In genomic region chr2:106889297-106890000, GRCm38 (mm10) we compare ENCODE assay signal across 9 mouse cellular contexts.
A peak's percentile ranks its signal among the peaks of the same experiment; 100 is the strongest.
DNase-seq lines count a peak whose midpoint lies in the region; ATAC-seq and TF ChIP-seq lines count a peak whose summit lies in the region.
"Had no signal": no experiment of that assay in that cellular context is flagged by ENCODE, and none has a peak within 500 bp of the region (broad histone marks: within the 10 kb centered on the region; RNA-seq: fewer than 3 reads in every experiment).

No protein-coding gene starts in this region.

- no peak for TF ChIP-seq CTCF in hindbrain, postnatal 0 days (IDR thresholded peaks at IDR 0.05; ENCODE audit: low read depth)
- no peak for TF ChIP-seq CTCF in gastrocnemius, adult 2 months (IDR thresholded peaks at IDR 0.05)
- no peak for TF ChIP-seq CTCF in midbrain, postnatal 0 days (IDR thresholded peaks at IDR 0.05)

- no peak overlapping the region for H3K27ac ChIP-seq in hindbrain, postnatal 0 days
- H3K27ac ChIP-seq in hindbrain, embryonic 11.5 days (ENCODE audit: low read depth, low read length) = no peak overlapping the region
- H3K27ac ChIP-seq in gastrocnemius, adult 2 months = peak overlapping the region; percentile 51
- peak overlapping the region; percentile 46 for H3K27ac ChIP-seq in kidney, embryonic 15.5 days
- no peak overlapping the region for H3K27ac ChIP-seq in midbrain, postnatal 0 days (ENCODE audit: low read depth, low read length)
- no peak overlapping the region for H3K27ac ChIP-seq in liver, embryonic 12.5 days

- H3K9ac ChIP-seq in hindbrain, postnatal 0 days (replicated peaks; ENCODE audit: low read length) = no peak overlapping the region
- no peak overlapping the region for H3K9ac ChIP-seq in hindbrain, embryonic 11.5 days (ENCODE audit: low read depth, low read length)
- no peak overlapping the region for H3K9ac ChIP-seq in kidney, embryonic 15.5 days
- no peak overlapping the region for H3K9ac ChIP-seq in midbrain, postnatal 0 days (replicated peaks; ENCODE audit: low read length, poor library complexity, severe bottlenecking)
- H3K9ac ChIP-seq in liver, embryonic 12.5 days = no peak overlapping the region

- H3K4me1 ChIP-seq in hindbrain, postnatal 0 days (ENCODE audit: insufficient read depth, low read length) = 0 out of 2 replicates have a peak, but pooled peaks cover 4% of the 10 kb centered on the region
- H3K4me1 ChIP-seq in hindbrain, embryonic 11.5 days (replicated peaks; ENCODE audit: control insufficient read depth, insufficient read depth, low read length) = no peaks in the 10 kb centered on the region
- peaks cover 15% of the 10 kb centered on the region for H3K4me1 ChIP-seq in kidney, embryonic 15.5 days
- H3K4me1 ChIP-seq in midbrain, postnatal 0 days (ENCODE audit: insufficient read depth, low read length) = no peaks in the 10 kb centered on the region
- H3K4me1 ChIP-seq in liver, embryonic 12.5 days = no peaks in the 10 kb centered on the region

- whole genome bisulfite sequencing in hindbrain, postnatal 0 days = 12% methylated on average over 3 of the region's 3 CpGs
- 41% methylated on average over 3 of the region's 3 CpGs for WGBS in hindbrain, embryonic 11.5 days
- WGBS in kidney, embryonic 15.5 days = 20% methylated on average over 3 of the region's 3 CpGs
- WGBS in midbrain, postnatal 0 days = 25% methylated on average over 3 of the region's 3 CpGs
- 41% methylated on average over 3 of the region's 3 CpGs for WGBS in liver, embryonic 12.5 days (ENCODE audit: insufficient replicate concordance)

- intact Hi-C loops in gastrocnemius, adult 2 months (cut with DNase I) = no loop called here

- DNase-seq in hindbrain, postnatal 0 days (ENCODE audit: low spot score) = peak; percentile 78
- no peak for DNase-seq in hindbrain, embryonic 11.5 days (ENCODE audit: low spot score)
- DNase-seq in adrenal gland, postnatal 10 days = peak; percentile 78
- peak; percentile 45 for DNase-seq in gastrocnemius, adult 2 months
- peak; percentile 68 for DNase-seq in midbrain, postnatal 0 days (ENCODE audit: low spot score)
- no peak for DNase-seq in layer of hippocampus, postnatal 25 days (ENCODE audit: extremely low spot score in 1 of 2, low spot score in 1 of 2)

- no peaks in the 10 kb centered on the region for H3K36me3 ChIP-seq in hindbrain, postnatal 0 days (ENCODE audit: insufficient read depth, low read length)
- no peaks in the 10 kb centered on the region for H3K36me3 ChIP-seq in hindbrain, embryonic 11.5 days (ENCODE audit: control insufficient read depth, insufficient read depth, low read length)
- H3K36me3 ChIP-seq in kidney, embryonic 15.5 days = no peaks in the 10 kb centered on the region
- no peaks in the 10 kb centered on the region for H3K36me3 ChIP-seq in midbrain, postnatal 0 days (ENCODE audit: insufficient read depth, low read length)
- H3K36me3 ChIP-seq in liver, embryonic 12.5 days = no peaks in the 10 kb centered on the region

- H3K4me3 ChIP-seq in hindbrain, postnatal 0 days (ENCODE audit: low read length) = no peak overlapping the region
- no peak overlapping the region for H3K4me3 ChIP-seq in hindbrain, embryonic 11.5 days (ENCODE audit: low read depth, low read length)
- H3K4me3 ChIP-seq in gastrocnemius, adult 2 months = no peak overlapping the region; the same call in 1 of the 2 replicates
- H3K4me3 ChIP-seq in kidney, embryonic 15.5 days (replicated peaks) = no peak overlapping the region
- no peak overlapping the region for H3K4me3 ChIP-seq in midbrain, postnatal 0 days (ENCODE audit: low read depth, low read length)
- no peak overlapping the region for H3K4me3 ChIP-seq in liver, embryonic 12.5 days
- H3K4me3 ChIP-seq: erythroblast, embryonic 14.5 days had no signal

- peak; percentile 40; the same call in 1 of the 2 replicates for ATAC-seq in hindbrain, postnatal 0 days
- ATAC-seq in hindbrain, embryonic 11.5 days (ENCODE audit: low FRiP score) = no peak
- ATAC-seq in kidney, embryonic 15.5 days (replicated peaks; ENCODE audit: low FRiP score) = peak; percentile 87
- ATAC-seq in midbrain, postnatal 0 days (ENCODE audit: low FRiP score) = no peak
- no peak for ATAC-seq in liver, embryonic 12.5 days

- H3K9me3 ChIP-seq in hindbrain, postnatal 0 days (ENCODE audit: low read length) = no peaks in the 10 kb centered on the region
- H3K9me3 ChIP-seq in hindbrain, embryonic 11.5 days (ENCODE audit: control insufficient read depth, low read length) = no peaks in the 10 kb centered on the region
- H3K9me3 ChIP-seq in kidney, embryonic 15.5 days (replicated peaks) = no peaks in the 10 kb centered on the region
- H3K9me3 ChIP-seq in midbrain, postnatal 0 days (ENCODE audit: low read length) = no peaks in the 10 kb centered on the region
- H3K9me3 ChIP-seq in liver, embryonic 12.5 days (replicated peaks) = no peaks in the 10 kb centered on the region

- H3K4me2 ChIP-seq in hindbrain, postnatal 0 days (ENCODE audit: low read depth, low read length) = no peak overlapping the region
- H3K4me2 ChIP-seq in hindbrain, embryonic 11.5 days (replicated peaks; ENCODE audit: low read depth, low read length) = no peak overlapping the region
- 0 out of 2 replicates have a peak overlapping the region, but pooled peaks have one; percentile 3 for H3K4me2 ChIP-seq in kidney, embryonic 15.5 days
- H3K4me2 ChIP-seq in midbrain, postnatal 0 days (ENCODE audit: low read depth, low read length, poor library complexity, severe bottlenecking) = no peak overlapping the region
- H3K4me2 ChIP-seq in liver, embryonic 12.5 days = no peak overlapping the region

- H3K27me3 ChIP-seq in hindbrain, postnatal 0 days (ENCODE audit: insufficient read depth, low read length) = no peaks in the 10 kb centered on the region
- H3K27me3 ChIP-seq in hindbrain, embryonic 11.5 days (ENCODE audit: control insufficient read depth, insufficient read depth, low read length) = no peaks in the 10 kb centered on the region
- no peaks in the 10 kb centered on the region for H3K27me3 ChIP-seq in kidney, embryonic 15.5 days
- no peaks in the 10 kb centered on the region for H3K27me3 ChIP-seq in midbrain, postnatal 0 days (ENCODE audit: insufficient read depth, low read length)
- H3K27me3 ChIP-seq in liver, embryonic 12.5 days (replicated peaks) = no peaks in the 10 kb centered on the region

Comparison
In these comparisons a context has a peak if more than half of its experiments do, and no peak if none do; other contexts are left out.
1. ATAC-seq: peak in hindbrain, postnatal 0 days (single experiment) and kidney, embryonic 15.5 days (single experiment); none in hindbrain, embryonic 11.5 days (single experiment), midbrain, postnatal 0 days (single experiment) and liver, embryonic 12.5 days (single experiment).
2. DNase-seq: peak in hindbrain, postnatal 0 days (single experiment), adrenal gland, postnatal 10 days (single experiment), gastrocnemius, adult 2 months (single experiment) and midbrain, postnatal 0 days (single experiment); none in hindbrain, embryonic 11.5 days (single experiment) and layer of hippocampus, postnatal 25 days (0 of 2).
3. H3K27ac ChIP-seq: peak in gastrocnemius, adult 2 months (single experiment) and kidney, embryonic 15.5 days (single experiment); none in hindbrain, postnatal 0 days (single experiment), hindbrain, embryonic 11.5 days (single experiment), midbrain, postnatal 0 days (single experiment) and liver, embryonic 12.5 days (single experiment).